Mouse (Mus musculus) cortical plate, adult 2 months (tissue): ENCODE results near the gene Rpl3l.

Experiments used
- CTCF ChIP-seq: fragments of 200-500 bp; IDR thresholded peaks from 2 replicates; pipeline ENCODE4 v1.5.1; 2011; ENCODE audit warnings: mild to moderate bottlenecking, control low read depth, low read length; ENCODE audit not compliant: insufficient read depth; ENCODE audit errors: extremely low read depth
- POLR2A ChIP-seq: fragments of 200-500 bp; IDR thresholded peaks from 2 replicates; pipeline ENCODE4 v1.6.1; 2011; ENCODE audit warnings: mild to moderate bottlenecking, low read length, control low read depth; ENCODE audit not compliant: insufficient read depth; ENCODE audit errors: extremely low read depth

- TF ChIP-seq POLR2A: no peak
- TF ChIP-seq CTCF: no peak
Measured at GRCm38 (mm10) chr17:24743896-24744295, 16.3 kb downstream of the Rpl3l start.
